Mouse (Mus musculus): ENCODE results near the gene Psmd8. TPM values are rescaled to one million over a fixed set of nuclear protein-coding genes. Genes with fewer than 3 reads are reported as not detected.
"Not testable (repeated sequence)": the region's sequence is repeated elsewhere in the genome, so short reads cannot be mapped to it uniquely, and the experiment has no call there.

Psmd8 gene
- polyA plus RNA-seq (2015; fragmentation: Nextera tagmentation; extraction: Ambion mirVana): 256 and 273 TPM in 2 replicates

- WGBS: under 1% methylated on average over 61 of the region's 62 CpGs
- peak; percentile 97 for ATAC-seq (ENCODE audit: low read depth)
- peak within 1 kb of the TSS; percentile 92 for H3K4me2 ChIP-seq (ENCODE audit: low read depth, low read length)
- no peaks in the 10 kb centered on the region for H3K9me3 ChIP-seq (ENCODE audit: control insufficient read depth, low read length)
- H3K4me1 ChIP-seq (replicated peaks; ENCODE audit: control insufficient read depth, insufficient read depth, low read length): peaks cover 14% of the 10 kb centered on the region
- peak within 1 kb of the TSS; percentile 87 for H3K9ac ChIP-seq (ENCODE audit: low read length)
- peak within 1 kb of the TSS; percentile 75 for H3K27ac ChIP-seq (ENCODE audit: low read length)
- H3K4me3 ChIP-seq (ENCODE audit: low read length): peak within 1 kb of the TSS; percentile 75
- no peaks in the 10 kb centered on the region for H3K27me3 ChIP-seq (ENCODE audit: control insufficient read depth, insufficient read depth, low read depth, low read length)
- H3K36me3 ChIP-seq (ENCODE audit: control insufficient read depth, insufficient read depth, low read length): peaks cover 12% of the 10 kb centered on the region
These were observed at the start of gene Psmd8 for GRCm38 (mm10) chr7:29180077-29180853. Gene Psmd8 (minus strand): TSS chr7:29180701.

DNA sequence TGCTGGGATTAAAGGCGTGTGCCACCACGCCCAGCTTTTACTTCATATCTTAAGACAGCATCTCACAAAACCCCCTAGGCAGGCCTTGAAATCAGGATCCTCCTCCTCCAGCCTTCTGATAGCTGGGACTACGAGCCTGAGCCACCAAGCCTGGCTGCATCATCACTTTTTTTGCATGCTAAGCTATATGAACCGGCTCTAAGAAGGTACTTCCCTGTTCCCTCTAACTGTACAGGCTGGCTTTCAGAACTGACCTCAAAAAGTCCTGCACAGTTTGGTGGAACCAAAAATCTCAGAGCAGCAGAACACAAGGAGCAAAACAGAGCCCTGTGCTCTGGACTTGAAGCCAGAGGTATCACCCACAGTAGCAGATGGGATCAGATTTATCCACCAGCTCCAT, 47.7 kb upstream of the Psmd8 start:
- H3K4me2 ChIP-seq (ENCODE audit: low read depth, low read length): no peak overlapping the region
- peaks cover 6% of the 10 kb centered on the region; the same call in 1 of the 2 replicates for H3K27me3 ChIP-seq (ENCODE audit: control insufficient read depth, insufficient read depth, low read depth, low read length)
- WGBS: 66% methylated on average over 4 of the region's 4 CpGs
- H3K9me3 ChIP-seq (ENCODE audit: control insufficient read depth, low read length): no peaks in the 10 kb centered on the region
- no peaks in the 10 kb centered on the region; the same call in 1 of the 2 replicates for H3K4me1 ChIP-seq (replicated peaks; ENCODE audit: control insufficient read depth, insufficient read depth, low read length)
- ATAC-seq (ENCODE audit: low read depth): no peak
- H3K27ac ChIP-seq (ENCODE audit: low read length): no peak overlapping the region
- H3K9ac ChIP-seq (ENCODE audit: low read length): no peak overlapping the region
- H3K36me3 ChIP-seq (ENCODE audit: control insufficient read depth, insufficient read depth, low read length): no peaks in the 10 kb centered on the region
- no peak overlapping the region for H3K4me3 ChIP-seq (ENCODE audit: low read length)

DNA sequence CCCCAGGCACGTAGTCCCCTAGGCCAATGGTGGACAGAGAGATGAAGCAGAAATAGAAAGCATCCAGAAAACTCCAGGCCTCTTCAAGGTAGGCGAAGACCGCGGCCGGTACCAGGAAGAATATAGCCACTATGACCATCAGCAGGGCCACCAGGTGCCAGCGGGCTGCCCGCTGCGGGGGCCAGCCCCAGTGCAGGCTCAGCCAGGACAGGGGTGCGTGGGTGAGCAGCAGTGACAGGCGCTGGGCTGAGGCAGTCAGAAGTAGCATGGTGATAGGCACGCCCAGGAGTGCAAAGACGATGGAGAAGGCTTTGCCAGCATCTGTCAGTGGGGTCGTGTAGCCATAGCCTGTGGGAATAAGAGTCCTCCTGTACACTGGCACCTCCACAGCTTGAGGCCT, 45.0 kb upstream of the Psmd8 start:
- Histone ChIP-seq H3K36me3 (ENCODE audit: control insufficient read depth, insufficient read depth, low read length) (no peaks in the 10 kb centered on the region), H3K4me3 (ENCODE audit: low read length) (no peak overlapping the region), H3K27me3 (ENCODE audit: control insufficient read depth, insufficient read depth, low read depth, low read length) (no peaks in the 10 kb centered on the region), H3K4me1 (replicated peaks; ENCODE audit: control insufficient read depth, insufficient read depth, low read length) (no peaks in the 10 kb centered on the region; the same call in 1 of the 2 replicates), H3K9me3 (ENCODE audit: control insufficient read depth, low read length) (no peaks in the 10 kb centered on the region), H3K4me2 (ENCODE audit: low read depth, low read length) (no peak overlapping the region), H3K9ac (ENCODE audit: low read length) (peak overlapping the region; percentile 13; the same call in 1 of the 2 replicates), H3K27ac (ENCODE audit: low read length) (no peak overlapping the region)
- no peak for ATAC-seq (ENCODE audit: low read depth)
- 60% methylated on average over 13 of the region's 13 CpGs for WGBS

DNA sequence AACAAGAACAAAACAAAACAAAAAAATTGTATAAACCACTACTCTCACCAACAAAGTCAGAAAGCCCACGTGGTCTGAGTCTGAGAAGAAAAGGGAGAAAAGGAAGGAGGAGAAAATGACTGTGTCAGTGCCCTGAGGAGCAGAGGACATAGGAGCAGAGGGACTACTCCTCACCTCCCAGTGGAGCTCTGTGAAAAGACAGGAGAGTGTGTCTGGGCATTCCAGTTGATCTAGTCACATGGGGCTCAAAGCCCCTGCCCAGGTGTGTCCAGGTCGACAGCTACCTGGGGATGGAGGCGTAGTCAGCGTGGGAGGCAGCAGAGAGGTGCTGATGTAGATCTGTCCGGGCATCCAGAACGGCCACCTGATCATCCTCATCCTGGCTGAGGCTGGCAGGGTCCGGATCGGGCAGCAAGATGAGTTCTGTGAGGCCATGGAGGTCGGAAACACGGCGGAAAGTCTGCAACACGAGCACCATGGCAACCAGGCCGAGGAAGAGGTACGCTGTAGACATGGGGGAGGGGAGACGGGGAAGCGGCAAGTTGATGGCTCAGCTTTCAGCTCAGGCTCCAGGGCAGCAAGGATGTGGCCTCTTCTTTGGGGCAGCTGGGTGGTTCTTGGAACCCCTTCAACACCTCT, 44.4 kb upstream of the Psmd8 start:
- 16% methylated on average over 16 of the region's 16 CpGs for WGBS
- no peak for ATAC-seq (ENCODE audit: low read depth)
- H3K4me3 ChIP-seq (ENCODE audit: low read length): no peak overlapping the region

DNA sequence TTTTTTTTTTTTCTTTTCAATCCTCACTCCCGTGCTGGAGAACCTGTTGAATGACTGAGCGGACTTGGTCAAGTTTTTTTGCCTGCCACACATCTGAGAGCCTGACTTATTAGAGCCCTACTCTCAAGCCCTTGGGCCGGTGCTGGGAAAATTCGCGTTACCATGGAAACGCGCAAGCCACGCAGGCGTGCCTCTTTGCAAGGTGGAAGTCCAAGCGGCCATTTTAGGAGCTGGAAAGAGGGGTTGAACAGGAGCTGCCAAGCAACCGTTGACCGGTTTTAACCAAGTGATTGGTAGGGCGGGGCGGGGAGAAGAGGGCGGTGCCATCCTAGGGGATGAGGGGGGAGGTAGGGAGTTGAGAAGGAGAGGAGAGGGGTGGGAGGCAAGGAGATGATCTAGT, 34.3 kb upstream of the Psmd8 start:
- Histone ChIP-seq H3K4me2 (ENCODE audit: low read depth, low read length) (no peak overlapping the region), H3K36me3 (ENCODE audit: control insufficient read depth, insufficient read depth, low read length) (0 out of 2 replicates have a peak, but pooled peaks cover under 1% of the 10 kb centered on the region), H3K27ac (ENCODE audit: low read length) (peak overlapping the region; percentile 52; the same call in 1 of the 2 replicates), H3K27me3 (ENCODE audit: control insufficient read depth, insufficient read depth, low read depth, low read length) (no peaks in the 10 kb centered on the region), H3K9me3 (ENCODE audit: control insufficient read depth, low read length) (peaks cover 6% of the 10 kb centered on the region), H3K9ac (ENCODE audit: low read length) (no peak overlapping the region), H3K4me1 (replicated peaks; ENCODE audit: control insufficient read depth, insufficient read depth, low read length) (peaks cover 3% of the 10 kb centered on the region), H3K4me3 (ENCODE audit: low read length) (no peak overlapping the region)
- WGBS: 37% methylated on average over 15 of the region's 15 CpGs
- no peak for ATAC-seq (ENCODE audit: low read depth)

More for the DNA sequence above, 44.4 kb upstream of the Psmd8 start:
- Histone ChIP-seq H3K36me3 (ENCODE audit: control insufficient read depth, insufficient read depth, low read length) (0 out of 2 replicates have a peak, but pooled peaks cover 2% of the 10 kb centered on the region), H3K4me2 (ENCODE audit: low read depth, low read length) (no peak overlapping the region; the same call in 1 of the 2 replicates), H3K9ac (ENCODE audit: low read length) (no peak overlapping the region), H3K27me3 (ENCODE audit: control insufficient read depth, insufficient read depth, low read depth, low read length) (no peaks in the 10 kb centered on the region), H3K9me3 (ENCODE audit: control insufficient read depth, low read length) (peaks cover 5% of the 10 kb centered on the region), H3K27ac (ENCODE audit: low read length) (no peak overlapping the region), H3K4me1 (replicated peaks; ENCODE audit: control insufficient read depth, insufficient read depth, low read length) (no peaks in the 10 kb centered on the region; the same call in 1 of the 2 replicates)

DNA sequence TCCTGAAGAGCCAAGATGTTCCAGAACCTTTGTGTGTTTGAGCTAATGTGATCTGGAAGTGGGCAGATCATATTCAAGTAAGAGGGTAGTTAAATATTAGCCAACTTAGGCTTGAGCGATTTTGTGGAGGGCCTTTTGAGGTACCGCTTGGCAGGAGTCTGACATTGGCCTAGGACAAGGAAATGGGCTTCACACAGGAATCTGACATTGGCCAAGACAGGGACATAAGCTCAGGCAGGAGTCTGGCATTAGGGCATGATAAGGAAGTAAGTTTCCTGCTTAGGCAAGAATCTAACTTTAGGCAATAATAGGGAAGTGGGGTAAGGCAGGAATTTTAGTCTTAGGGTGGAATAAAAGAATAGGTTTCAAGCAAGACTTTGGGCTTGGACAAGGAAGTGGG, 33.7 kb upstream of the Psmd8 start:
- Histone ChIP-seq H3K9me3 (ENCODE audit: control insufficient read depth, low read length) (0 out of 2 replicates have a peak, but pooled peaks cover 3% of the 10 kb centered on the region), H3K9ac (ENCODE audit: low read length) (no peak overlapping the region), H3K4me2 (ENCODE audit: low read depth, low read length) (no peak overlapping the region), H3K27me3 (ENCODE audit: control insufficient read depth, insufficient read depth, low read depth, low read length) (no peaks in the 10 kb centered on the region), H3K4me3 (ENCODE audit: low read length) (no peak overlapping the region), H3K27ac (ENCODE audit: low read length) (peak overlapping the region; percentile 52), H3K36me3 (ENCODE audit: control insufficient read depth, insufficient read depth, low read length) (no peaks in the 10 kb centered on the region), H3K4me1 (replicated peaks; ENCODE audit: control insufficient read depth, insufficient read depth, low read length) (peaks cover 3% of the 10 kb centered on the region)
- ATAC-seq (ENCODE audit: low read depth): peak; percentile 31
- WGBS: 38% methylated on average over 2 of the region's 2 CpGs

DNA sequence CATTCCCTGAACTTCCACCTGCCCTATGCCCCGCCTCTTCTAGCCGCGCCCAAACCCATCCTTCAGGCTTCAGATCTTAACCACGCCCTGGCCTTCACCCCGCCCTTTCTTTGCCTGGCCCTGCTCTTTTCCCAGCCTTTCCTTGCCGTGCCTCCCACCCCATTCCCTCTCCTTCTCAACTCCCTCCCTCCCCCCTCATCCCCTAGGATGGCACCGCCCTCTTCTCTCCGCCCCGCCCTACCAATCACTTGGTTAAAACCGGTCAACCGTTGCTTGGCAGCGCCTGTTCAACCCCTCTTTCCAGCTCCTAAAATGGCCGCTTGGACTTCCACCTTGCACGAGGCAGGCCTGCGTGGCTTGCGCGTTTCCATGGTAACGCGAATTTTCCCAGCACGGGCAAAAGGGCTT, 33.2 kb upstream of the Psmd8 start, which contains the start of gene Catsperg1:
Catsperg1 (minus strand) TSS at position 361 of the 408 bp plus-strand sequence.
- Histone ChIP-seq H3K4me2 (ENCODE audit: low read depth, low read length) (peak within 1 kb of the TSS; percentile 27), H3K4me1 (replicated peaks; ENCODE audit: control insufficient read depth, insufficient read depth, low read length) (peaks cover 3% of the 10 kb centered on the region), H3K9me3 (ENCODE audit: control insufficient read depth, low read length) (0 out of 2 replicates have a peak, but pooled peaks cover 3% of the 10 kb centered on the region), H3K36me3 (ENCODE audit: control insufficient read depth, insufficient read depth, low read length) (no peaks in the 10 kb centered on the region), H3K4me3 (ENCODE audit: low read length) (no peak within 1 kb of the TSS; the same call in 1 of the 2 replicates), H3K27ac (ENCODE audit: low read length) (peak within 1 kb of the TSS; percentile 52), H3K9ac (ENCODE audit: low read length) (no peak within 1 kb of the TSS), H3K27me3 (ENCODE audit: control insufficient read depth, insufficient read depth, low read depth, low read length) (no peaks in the 10 kb centered on the region)
- WGBS: 6% methylated on average over 20 of the region's 20 CpGs
- ATAC-seq (ENCODE audit: low read depth): peak; percentile 63

DNA sequence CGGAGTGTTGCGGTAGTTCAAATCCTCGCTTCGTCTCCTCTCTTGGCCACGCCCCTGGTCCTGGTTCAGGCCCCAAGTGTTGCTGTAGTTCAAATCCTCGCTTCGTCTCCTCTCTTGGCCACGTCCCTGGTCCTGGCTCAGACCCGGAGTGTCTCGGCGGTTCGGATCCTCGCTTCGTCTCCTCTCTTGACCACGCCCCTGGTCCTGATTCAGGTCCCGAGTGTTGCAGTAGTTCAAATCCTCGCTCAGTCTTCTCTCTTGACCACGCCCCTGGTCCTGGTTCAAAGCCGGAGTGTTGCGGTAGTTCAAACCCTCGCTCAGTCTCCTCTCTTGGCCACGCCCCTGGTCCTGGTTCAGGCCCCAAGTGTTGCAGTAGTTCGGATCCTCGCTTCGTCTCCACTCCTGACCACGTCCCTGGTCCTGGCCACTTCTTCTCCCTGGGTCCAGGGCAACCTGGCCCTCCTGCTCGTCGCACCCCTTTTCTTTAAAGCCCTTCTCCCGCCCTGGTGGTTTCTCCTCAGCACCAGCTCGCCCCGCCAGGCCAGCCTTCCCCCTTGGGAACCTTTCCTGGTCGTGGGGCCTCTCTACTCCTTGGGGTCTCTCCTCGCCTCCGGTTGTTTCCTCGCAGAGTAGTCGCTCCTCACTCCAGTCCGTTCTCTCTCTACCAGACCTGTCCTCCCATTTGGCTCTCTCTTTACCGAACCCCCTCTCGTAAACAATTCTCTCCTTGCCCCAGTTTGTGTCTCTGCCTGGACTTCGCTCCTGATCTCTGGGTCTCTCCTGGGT, 32.5 kb upstream of the Psmd8 start:
- 22% methylated on average over 40 of the region's 40 CpGs for WGBS
- H3K36me3 ChIP-seq (ENCODE audit: control insufficient read depth, insufficient read depth, low read length); H3K9me3 ChIP-seq (ENCODE audit: control insufficient read depth, low read length); H3K9ac ChIP-seq (ENCODE audit: low read length); H3K27ac ChIP-seq (ENCODE audit: low read length); H3K4me3 ChIP-seq (ENCODE audit: low read length); H3K4me1 ChIP-seq (replicated peaks; ENCODE audit: control insufficient read depth, insufficient read depth, low read length); ATAC-seq (ENCODE audit: low read depth); H3K27me3 ChIP-seq (ENCODE audit: control insufficient read depth, insufficient read depth, low read depth, low read length): not testable (repeated sequence)
- peak overlapping the region; percentile 27 for H3K4me2 ChIP-seq (ENCODE audit: low read depth, low read length)
